Mouse (Mus musculus): ENCODE data around the gene Snrnp25. TPM values are rescaled to one million over a fixed set of nuclear protein-coding genes. Genes with fewer than 3 reads are reported as not detected.

Snrnp25 gene
- polyA plus RNA-seq, 1 experiment from 2014 or later: 51.8 TPM

- Histone ChIP-seq H3K4me3 (no peak overlapping the region), H3K27ac (replicated peaks) (no peak overlapping the region), H3K4me2 (replicated peaks) (no peak overlapping the region), H3K27me3 (peaks cover 27% of the 10 kb centered on the region), H3K9ac (replicated peaks) (no peak overlapping the region), H3K4me1 (peaks cover 30% of the 10 kb centered on the region), H3K36me3 (no peaks in the 10 kb centered on the region), H3K9me3 (no peaks in the 10 kb centered on the region)
- WGBS: 88% methylated on average over 10 of the region's 10 CpGs
- no peak for ATAC-seq (replicated peaks)
These were observed 14.1 kb downstream of the Snrnp25 start for GRCm38 (mm10) chr11:32219287-32219686.

- WGBS: 42% methylated on average over 10 of the region's 10 CpGs
- Histone ChIP-seq H3K4me1 (peaks cover 44% of the 10 kb centered on the region), H3K27ac (replicated peaks) (no peak overlapping the region), H3K27me3 (peaks cover 28% of the 10 kb centered on the region), H3K4me3 (peak overlapping the region; percentile 61), H3K9me3 (no peaks in the 10 kb centered on the region), H3K4me2 (replicated peaks) (peak overlapping the region; percentile 98), H3K36me3 (no peaks in the 10 kb centered on the region), H3K9ac (replicated peaks) (peak overlapping the region; percentile 59; the same call in 1 of the 2 replicates)
- peak; percentile 17; the same call in 1 of the 2 replicates for ATAC-seq (replicated peaks)
These were observed 15.5 kb downstream of the Snrnp25 start for GRCm38 (mm10) chr11:32220607-32221224.

- H3K4me1 ChIP-seq: peaks cover 50% of the 10 kb centered on the region
- H3K27me3 ChIP-seq: peaks cover 28% of the 10 kb centered on the region
- peak overlapping the region; percentile 59 for H3K9ac ChIP-seq (replicated peaks)
- H3K36me3 ChIP-seq: no peaks in the 10 kb centered on the region
- H3K4me2 ChIP-seq (replicated peaks): peak overlapping the region; percentile 98
- H3K27ac ChIP-seq (replicated peaks): peak overlapping the region; percentile 38
- no peaks in the 10 kb centered on the region for H3K9me3 ChIP-seq
- H3K4me3 ChIP-seq: peak overlapping the region; percentile 61
- 1% methylated on average over 46 of the region's 46 CpGs for WGBS
- ATAC-seq (replicated peaks): no peak
These were observed 16.2 kb downstream of the Snrnp25 start for GRCm38 (mm10) chr11:32221225-32221950.

- H3K4me1 ChIP-seq: peaks cover 54% of the 10 kb centered on the region
- no peaks in the 10 kb centered on the region for H3K36me3 ChIP-seq
- peak within 1 kb of the TSS; percentile 61 for H3K4me3 ChIP-seq
- under 1% methylated on average over 72 of the region's 72 CpGs for WGBS
- peak; percentile 28 for ATAC-seq (replicated peaks)
- peaks cover 28% of the 10 kb centered on the region for H3K27me3 ChIP-seq
- H3K27ac ChIP-seq (replicated peaks): peak within 1 kb of the TSS; percentile 38
- no peaks in the 10 kb centered on the region for H3K9me3 ChIP-seq
- H3K9ac ChIP-seq (replicated peaks): peak within 1 kb of the TSS; percentile 59
- H3K4me2 ChIP-seq (replicated peaks): peak within 1 kb of the TSS; percentile 98
These were observed 16.8 kb downstream of the Snrnp25 start, which contains the start of gene Rhbdf1 for GRCm38 (mm10) chr11:32221951-32222409. TSS of gene Rhbdf1 (minus strand) at chr11:32222300.

GRCm38 (mm10) chr11:32222570-32223194 is 17.5 kb downstream of the Snrnp25 start:
- ATAC-seq (replicated peaks): no peak
- Histone ChIP-seq H3K4me1 (peaks cover 57% of the 10 kb centered on the region), H3K9ac (replicated peaks) (peak overlapping the region; percentile 59), H3K4me2 (replicated peaks) (peak overlapping the region; percentile 98), H3K27ac (replicated peaks) (no peak overlapping the region), H3K4me3 (peak overlapping the region; percentile 61), H3K36me3 (no peaks in the 10 kb centered on the region), H3K9me3 (no peaks in the 10 kb centered on the region), H3K27me3 (peaks cover 28% of the 10 kb centered on the region)
- whole genome bisulfite sequencing: 4% methylated on average over 21 of the region's 21 CpGs

GRCm38 (mm10) chr11:32223297-32223967 is 18.2 kb downstream of the Snrnp25 start:
- H3K4me2 ChIP-seq (replicated peaks): no peak overlapping the region
- H3K4me1 ChIP-seq: peaks cover 59% of the 10 kb centered on the region
- no peak overlapping the region for H3K4me3 ChIP-seq

GRCm38 (mm10) chr11:32224468-32225139 is 19.4 kb downstream of the Snrnp25 start:
- H3K36me3 ChIP-seq: no peaks in the 10 kb centered on the region
- H3K27me3 ChIP-seq: peaks cover 28% of the 10 kb centered on the region
- no peak overlapping the region for H3K4me2 ChIP-seq (replicated peaks)
- peak overlapping the region; percentile 73 for H3K27ac ChIP-seq (replicated peaks)
- WGBS: 18% methylated on average over 4 of the region's 4 CpGs
- ATAC-seq (replicated peaks): no peak; the same call in 1 of the 2 replicates
- H3K9ac ChIP-seq (replicated peaks): no peak overlapping the region
- no peaks in the 10 kb centered on the region for H3K9me3 ChIP-seq
- peaks cover 57% of the 10 kb centered on the region for H3K4me1 ChIP-seq
- H3K4me3 ChIP-seq: no peak overlapping the region

More at GRCm38 (mm10) chr11:32223297-32223967, 18.2 kb downstream of the Snrnp25 start:
- ATAC-seq (replicated peaks): no peak
- H3K9ac ChIP-seq (replicated peaks): no peak overlapping the region
- H3K36me3 ChIP-seq: no peaks in the 10 kb centered on the region
- H3K27ac ChIP-seq (replicated peaks): no peak overlapping the region
- 76% methylated on average over 4 of the region's 4 CpGs for WGBS
- H3K27me3 ChIP-seq: peaks cover 28% of the 10 kb centered on the region
- H3K9me3 ChIP-seq: no peaks in the 10 kb centered on the region

GRCm38 (mm10) chr11:32225222-32226104 is 20.2 kb downstream of the Snrnp25 start:
- Histone ChIP-seq H3K4me3 (no peak overlapping the region), H3K4me1 (peaks cover 57% of the 10 kb centered on the region), H3K27me3 (peaks cover 28% of the 10 kb centered on the region), H3K4me2 (replicated peaks) (no peak overlapping the region; the same call in 1 of the 2 replicates), H3K9me3 (no peaks in the 10 kb centered on the region), H3K27ac (replicated peaks) (peak overlapping the region; percentile 73), H3K36me3 (no peaks in the 10 kb centered on the region), H3K9ac (replicated peaks) (no peak overlapping the region)
- no peak for ATAC-seq (replicated peaks)
- 53% methylated on average over 7 of the region's 7 CpGs for WGBS

GRCm38 (mm10) chr11:32226124-32226871 is 21.1 kb downstream of the Snrnp25 start, which contains the start of gene Mpg:
TSS of gene Mpg (plus strand) at chr11:32226505.
- peaks cover 52% of the 10 kb centered on the region for H3K4me1 ChIP-seq
- H3K27ac ChIP-seq (replicated peaks): peak within 1 kb of the TSS; percentile 73
- peaks cover 1% of the 10 kb centered on the region; the same call in 1 of the 2 replicates for H3K36me3 ChIP-seq
- no peaks in the 10 kb centered on the region for H3K9me3 ChIP-seq
- ATAC-seq (replicated peaks): peak; percentile 81
- WGBS: 4% methylated on average over 47 of the region's 47 CpGs
- H3K4me3 ChIP-seq: peak within 1 kb of the TSS; percentile 65
- H3K4me2 ChIP-seq (replicated peaks): peak within 1 kb of the TSS; percentile 73
- peak within 1 kb of the TSS; percentile 74 for H3K9ac ChIP-seq (replicated peaks)
- H3K27me3 ChIP-seq: peaks cover 21% of the 10 kb centered on the region

GRCm38 (mm10) chr11:32227041-32227440 is 21.8 kb downstream of the Snrnp25 start:
- H3K4me2 ChIP-seq (replicated peaks): peak overlapping the region; percentile 73
- peak overlapping the region; percentile 74 for H3K9ac ChIP-seq (replicated peaks)
- peaks cover 18% of the 10 kb centered on the region for H3K27me3 ChIP-seq
- peak overlapping the region; percentile 73; the same call in 1 of the 2 replicates for H3K27ac ChIP-seq (replicated peaks)
- H3K36me3 ChIP-seq: peaks cover 8% of the 10 kb centered on the region
- H3K9me3 ChIP-seq: no peaks in the 10 kb centered on the region
- H3K4me3 ChIP-seq: peak overlapping the region; percentile 65
- H3K4me1 ChIP-seq: peaks cover 45% of the 10 kb centered on the region
- WGBS: 34% methylated on average over 1 of the region's 1 CpGs
- peak; percentile 1; the same call in 1 of the 2 replicates for ATAC-seq (replicated peaks)
